Mouse (Mus musculus) CD4-positive, CD25-positive, alpha-beta regulatory T cell (primary cell): Measurements from ENCODE around the gene Mtmr1. TPM values are rescaled to one million over a fixed set of nuclear protein-coding genes. Genes with fewer than 3 reads are reported as not detected.

ENCODE experiments used
- polyA plus RNA-seq: library from polyadenylated mRNA; unstranded; fragments of 100-300 nt; shearing (Covaris generic); gene quantifications from one replicate; pipeline ENCODE4 v1.2.1, GENCODE M21; 2017

Gene Mtmr1
- polyA plus RNA-seq = 49.8 TPM

DNA sequence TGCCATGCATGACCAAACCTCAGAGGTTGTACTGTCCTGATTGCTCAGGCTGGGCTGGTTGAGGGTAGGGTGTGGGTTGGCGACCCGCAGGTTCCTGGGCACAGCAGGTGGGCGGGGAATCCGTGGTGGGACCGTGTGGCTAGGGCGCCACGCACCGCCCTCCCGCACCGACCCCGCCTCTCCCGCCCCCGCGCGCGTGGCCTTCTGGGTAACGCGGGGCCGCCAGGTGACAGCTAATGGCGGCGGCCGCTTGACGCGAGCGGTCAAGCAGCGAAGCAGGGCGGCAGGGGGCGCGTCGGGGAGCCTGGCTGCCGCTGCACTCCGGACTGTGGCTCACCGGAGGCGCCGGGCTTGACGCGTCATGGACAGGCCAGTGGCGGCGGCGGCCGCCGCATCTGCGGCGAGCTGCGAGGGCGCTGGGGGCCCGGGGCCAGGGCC is at the start of gene Mtmr1:
Mtmr1 (plus strand) TSS at position 207 of the 438 bp plus-strand sequence.

Other genes with a start within 250 kb of the Mtmr1 start
- 10.4 TPM for gene Mtm1, start 154.0 kb upstream of the Mtmr1 start, polyA plus RNA-seq
- 17.4 TPM for gene Cd99l2, start 128.1 kb downstream of the Mtmr1 start, polyA plus RNA-seq
- 20.5 TPM for gene Hmgb3, start 191.2 kb downstream of the Mtmr1 start, polyA plus RNA-seq